Mouse (Mus musculus) neutrophil, adult 5-6 weeks (primary cell): ENCODE data around the gene Gtsf1l. TPM values are rescaled to one million over a fixed set of nuclear protein-coding genes. Genes with fewer than 3 reads are reported as not detected.

Experiments used
- ATAC-seq: fragments of 151-379, 151-347 bp; 2 replicates; pipeline ENCODE4 v1.8.0; 2017; ENCODE audit warnings: mild to moderate bottlenecking, moderate TSS enrichment; ENCODE audit not compliant: insufficient number of reproducible peaks, poor library complexity, low FRiP score, severe bottlenecking; ENCODE audit errors: extremely low read depth
- total RNA-seq: library from RNA; stranded (forward); fragments of 200-1000 nt; gene quantifications from 2 replicates; pipeline ENCODE4 v1.2.3, GENCODE M21; 2017

Gene Gtsf1l
- total RNA-seq, 1 experiment from 2014 or later, result not detected

DNA sequence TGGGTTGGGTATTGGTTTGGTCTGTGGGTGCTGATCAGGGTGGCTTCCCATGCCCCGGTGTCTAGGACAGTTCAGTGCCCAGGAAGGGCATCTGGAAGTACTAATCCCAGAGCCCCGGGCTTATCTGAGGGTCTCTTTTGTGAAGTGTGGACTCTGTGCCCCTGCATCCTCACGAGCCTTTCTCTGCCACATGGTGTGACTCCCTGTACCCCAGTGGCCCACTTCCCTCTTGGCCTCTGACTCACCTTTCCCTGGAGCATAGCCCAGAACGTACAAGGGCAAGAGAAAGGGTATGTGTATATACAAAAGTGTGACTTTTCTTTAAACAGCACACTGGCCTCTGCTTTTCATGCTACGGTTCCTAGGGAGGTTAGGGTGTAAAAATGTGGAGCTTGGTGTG, 31.9 kb downstream of the Gtsf1l start:
- ATAC-seq, result no peak

DNA sequence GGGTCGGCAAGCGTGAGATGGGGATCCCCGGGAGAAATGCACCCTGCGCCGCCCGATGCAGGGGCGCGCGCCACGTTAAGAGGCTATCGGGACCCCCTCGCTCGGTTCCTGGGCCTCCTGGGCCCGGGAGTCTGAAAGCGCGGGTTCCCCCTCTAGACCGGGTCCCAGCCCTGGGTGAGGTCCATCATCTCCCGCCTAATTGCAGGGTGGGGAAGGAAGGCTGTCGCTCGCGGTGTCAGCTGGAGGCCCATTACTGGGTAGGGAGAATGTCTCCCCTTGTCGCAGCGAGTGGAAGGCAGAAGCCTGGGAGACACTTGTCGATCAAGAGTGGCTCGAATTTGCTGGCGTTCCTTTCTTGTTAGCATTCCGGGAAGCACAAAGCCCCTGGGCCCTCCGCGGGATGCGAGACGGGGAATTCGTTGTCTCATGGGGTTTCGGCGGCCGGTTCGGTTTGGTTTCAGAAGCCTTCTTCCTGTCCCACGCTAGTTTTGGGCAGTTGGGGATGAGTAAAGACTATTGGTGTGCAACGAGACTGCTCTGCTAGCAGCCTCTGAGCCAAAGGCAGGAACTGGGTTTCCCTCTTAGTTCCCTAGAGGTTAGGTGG, 32.7 kb downstream of the Gtsf1l start:
- ATAC-seq, result no peak

DNA sequence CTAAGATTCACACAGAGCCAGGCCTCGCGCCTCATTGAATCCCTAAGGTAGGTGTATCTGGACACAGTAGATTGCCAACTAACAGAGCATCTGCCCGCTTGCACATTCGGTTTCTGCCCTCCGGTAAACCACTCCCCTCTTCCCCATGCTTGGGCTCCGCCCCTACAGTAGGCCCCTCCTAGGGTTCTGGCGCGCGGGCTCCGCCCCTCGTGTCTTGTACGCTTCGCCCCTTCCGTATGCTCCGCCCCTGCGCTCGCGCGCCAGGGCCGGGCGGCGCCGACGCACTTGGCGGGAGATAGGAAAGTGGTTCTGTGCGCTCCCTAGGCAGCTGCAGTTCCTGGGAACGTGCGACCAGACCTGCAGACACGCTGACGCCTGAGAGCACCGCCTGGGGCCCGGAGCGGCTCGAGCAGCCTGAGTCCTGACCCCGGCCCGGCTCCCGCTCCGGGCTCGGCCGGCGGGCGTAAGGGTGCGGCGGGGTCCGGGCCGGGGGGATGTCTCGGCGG, 33.3 kb downstream of the Gtsf1l start, which contains the start of gene Mybl2:
TSS of gene Mybl2 (plus strand) at position 353 of the 506 bp plus-strand sequence.
- peak; percentile 97 for ATAC-seq

DNA sequence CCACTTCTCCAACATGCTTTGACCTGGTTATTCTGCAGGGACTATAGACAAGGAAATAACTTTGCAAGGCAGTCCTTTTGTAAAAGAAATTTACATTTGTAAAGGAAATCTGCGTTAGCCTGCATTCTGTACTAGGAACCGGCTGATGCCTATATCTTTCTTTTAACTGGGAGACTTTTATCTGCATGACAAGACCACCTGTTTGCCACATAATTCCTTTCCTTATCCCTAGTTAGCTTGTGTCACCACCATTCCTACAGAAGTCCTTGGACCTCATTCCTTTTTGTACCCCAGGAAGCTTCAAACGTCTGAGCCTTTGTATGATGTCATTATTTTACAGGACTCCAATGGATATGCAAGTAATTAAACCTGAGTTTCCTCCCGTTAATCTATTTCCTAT, 34.8 kb downstream of the Gtsf1l start:
- no peak for ATAC-seq

DNA sequence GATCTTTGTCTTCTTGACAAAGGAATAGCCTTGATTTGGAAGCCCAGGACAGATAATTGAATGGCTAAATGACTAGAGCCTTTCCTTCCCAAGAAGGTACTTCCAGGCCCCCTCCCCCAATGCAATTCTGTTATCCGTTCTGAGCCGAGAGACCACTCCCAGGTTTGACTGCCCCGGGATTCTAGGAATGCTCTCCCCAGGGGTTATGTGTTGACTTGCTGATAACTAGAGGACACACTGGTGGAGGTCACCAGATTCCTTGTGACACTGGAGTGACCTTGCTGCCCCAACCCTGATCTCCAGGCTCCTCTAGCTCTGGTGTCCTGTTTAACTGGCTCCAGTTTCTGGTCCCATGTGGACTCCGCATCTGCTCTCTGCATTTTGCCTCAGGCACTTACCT, 35.6 kb downstream of the Gtsf1l start:
- ATAC-seq, result no peak

DNA sequence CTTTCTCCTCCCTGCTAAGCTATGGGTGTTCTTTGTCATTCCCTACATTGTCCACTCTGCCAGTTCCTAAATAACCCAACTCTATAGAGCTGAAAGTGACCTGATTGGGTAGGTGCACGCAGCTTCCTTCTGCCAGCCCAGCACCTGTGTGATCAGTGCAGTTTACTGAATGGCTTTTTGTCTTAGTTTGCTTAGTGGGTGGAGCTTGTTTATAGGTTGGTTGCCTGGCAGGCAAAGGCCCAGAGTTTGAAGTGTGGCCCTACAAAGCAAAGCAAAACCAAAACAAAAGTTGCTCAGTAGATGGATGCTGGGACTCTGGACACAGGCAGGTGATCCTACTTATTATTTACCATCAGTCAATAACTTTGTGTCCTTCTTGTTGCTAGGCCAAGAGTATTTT, 36.0 kb downstream of the Gtsf1l start:
- ATAC-seq, result no peak

DNA sequence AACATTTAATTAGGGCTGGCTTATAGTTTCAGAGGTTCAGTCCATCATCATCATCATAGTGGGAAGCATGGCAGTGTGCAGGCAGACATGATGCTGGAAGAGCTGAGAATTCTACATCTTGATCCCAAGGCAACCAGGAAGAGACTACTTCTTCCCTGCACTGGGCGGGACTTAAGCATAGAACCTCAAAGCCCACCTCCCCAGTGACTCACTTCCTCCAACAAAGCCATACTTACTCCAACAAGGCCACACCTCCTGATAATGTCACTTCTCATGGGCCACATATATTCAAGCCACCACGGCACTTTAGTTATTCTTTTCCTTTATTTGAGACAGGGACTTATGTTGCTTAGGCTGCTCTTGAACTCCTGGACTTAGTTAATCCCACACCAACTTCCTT, 38.5 kb downstream of the Gtsf1l start:
- ATAC-seq, result no peak

DNA sequence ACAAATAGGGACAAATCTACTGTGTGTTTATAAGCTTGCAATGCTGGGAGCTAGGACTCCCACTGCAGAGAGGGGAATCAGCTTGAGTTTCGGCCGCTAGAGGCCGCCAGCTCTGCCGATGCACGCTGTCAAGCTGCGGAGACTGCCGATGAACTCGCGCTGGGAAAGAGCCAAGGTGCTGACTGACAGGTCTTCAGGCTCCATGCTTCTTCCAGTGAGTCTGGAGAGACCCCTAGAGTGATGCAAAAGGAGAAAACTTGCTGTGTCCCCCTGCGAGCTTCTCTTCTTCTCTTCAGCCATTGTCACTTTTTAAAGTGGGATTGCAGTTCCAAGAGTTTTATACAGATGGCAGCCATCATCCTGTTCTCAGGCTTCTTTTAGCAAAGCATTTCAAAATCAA, 39.5 kb downstream of the Gtsf1l start:
- peak; percentile 76 for ATAC-seq

DNA sequence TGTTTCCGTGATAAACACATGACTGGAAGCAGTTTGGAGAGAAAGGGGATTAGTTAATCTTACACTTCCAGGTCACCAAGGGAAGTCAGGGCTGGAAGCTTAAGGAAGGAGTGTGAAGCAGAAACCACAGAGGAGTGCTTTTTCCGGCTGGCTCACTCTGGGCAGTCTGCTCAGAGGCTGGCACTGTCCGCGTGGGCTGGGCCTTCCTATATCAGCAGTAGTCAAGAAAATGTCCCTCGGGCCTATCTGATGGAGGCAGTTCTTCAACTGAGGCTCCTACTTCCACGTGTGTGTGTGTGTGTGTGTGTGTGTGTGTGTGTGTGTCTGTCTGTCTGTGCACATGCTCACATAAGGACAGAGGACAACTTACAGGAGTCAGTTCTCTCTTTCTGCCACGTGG, 47.7 kb downstream of the Gtsf1l start:
- no peak for ATAC-seq

Other genes with a start within 250 kb of the Gtsf1l start
- gene Srsf6, start 156.3 kb downstream of the Gtsf1l start, total RNA-seq, result 205 and 208 TPM in 2 replicates
- 1.0 TPM in 1 of 2 replicates, not detected in the other for gene L3mbtl1, start 144.4 kb downstream of the Gtsf1l start, total RNA-seq
- gene Sgk2, start 100.5 kb downstream of the Gtsf1l start, total RNA-seq, result not detected in 2 replicates
- 22.3 and 29.8 TPM in 2 replicates for gene Ift52, start 70.5 kb downstream of the Gtsf1l start, total RNA-seq
- 0.86 and 4.0 TPM in 2 replicates for gene Mybl2, start 33.2 kb downstream of the Gtsf1l start, total RNA-seq
- gene Tox2, start 115.3 kb upstream of the Gtsf1l start, total RNA-seq, result not detected in 2 replicates